Mouse (Mus musculus): ENCODE measurements around the gene Slc9a8.
"Not testable (repeated sequence)": the region's sequence is repeated elsewhere in the genome, so short reads cannot be mapped to it uniquely, and the experiment has no call there.

GRCm38 (mm10) chr2:167396420-167396819 is 25.1 kb upstream of the Slc9a8 start:
- not testable (repeated sequence) for TF ChIP-seq CTCF (IDR thresholded peaks at IDR 0.05; ENCODE audit: low read depth); EP300 (optimal IDR thresholded peaks at IDR 0.05)

Measured in stomach, postnatal 0 days (tissue).